Mouse (Mus musculus) thymus, adult 2 months (tissue): ENCODE measurements around the gene Babam2. TPM values are rescaled to one million over a fixed set of nuclear protein-coding genes. Genes with fewer than 3 reads are reported as not detected.

Source experiments
- DNase-seq: peaks from one replicate; pipeline ENCODE4 v3.0.0; 2021
- H3K27ac ChIP-seq: fragments of 200-500 bp; 2 replicates; pipeline ENCODE4 v1.5.1; 2012; ENCODE audit warnings: low read length, control low read depth; ENCODE audit not compliant: control insufficient read depth, insufficient read depth
- H3K27me3 ChIP-seq: fragments of 200-500 bp; 2 replicates; pipeline ENCODE4 v1.6.1; 2012; ENCODE audit warnings: mild to moderate bottlenecking, low read length, moderate library complexity, mixed read lengths; ENCODE audit not compliant: control insufficient read depth, insufficient read depth
- H3K36me3 ChIP-seq: fragments of 200-500 bp; 2 replicates; pipeline ENCODE4 v1.6.1; 2012; ENCODE audit warnings: mild to moderate bottlenecking, low read length, moderate library complexity; ENCODE audit not compliant: control insufficient read depth, insufficient read depth
- H3K4me1 ChIP-seq: fragments of 200-500 bp; replicated peaks from 2 replicates; pipeline ENCODE4 v1.6.1; 2012; ENCODE audit warnings: low read length; ENCODE audit not compliant: control insufficient read depth, insufficient read depth
- H3K4me3 ChIP-seq: fragments of 200-500 bp; 2 replicates; pipeline ENCODE4 v1.5.1; 2012; ENCODE audit warnings: mild to moderate bottlenecking, low read length, control low read depth, moderate library complexity; ENCODE audit not compliant: control insufficient read depth, insufficient read depth
- CTCF ChIP-seq: fragments of 200-500 bp; IDR thresholded peaks from 2 replicates; pipeline ENCODE4 v1.5.1; 2012; ENCODE audit warnings: mild to moderate bottlenecking, control low read depth, low read length, moderate library complexity, borderline replicate concordance; ENCODE audit not compliant: control insufficient read depth, poor library complexity, insufficient read depth; ENCODE audit errors: extremely low read depth
- POLR2A ChIP-seq: fragments of 200-500 bp; IDR thresholded peaks from 2 replicates; pipeline ENCODE4 v1.6.1; 2012; ENCODE audit warnings: mild to moderate bottlenecking, low read length, control low read depth, moderate library complexity; ENCODE audit not compliant: control insufficient read depth, poor library complexity, insufficient read depth; ENCODE audit errors: extremely low read depth
- WGBS: fragments of 180-500 bp; shearing (Covaris S2); methylation state at CpG from one replicate; pipeline ENCODE4 v1.1.7; 2018; 5-methylcytosine and 5-hydroxymethylcytosine counted together
- polyA plus RNA-seq: library from polyadenylated mRNA; depleted of rRNA; stranded (reverse); fragments of >200 nt; gene quantifications from 2 replicates; pipeline ENCODE4 v1.2.3, GENCODE M21; 2012

Babam2 gene
- polyA plus RNA-seq, 1 experiment = 16.1 TPM

GRCm38 (mm10) chr5:32001771-32002170 is 304.3 kb downstream of the Babam2 start:
- Histone ChIP-seq H3K27me3 (no peaks in the 10 kb centered on the region), H3K4me3 (no peak overlapping the region), H3K27ac (no peak overlapping the region), H3K36me3 (no peaks in the 10 kb centered on the region), H3K4me1 (no peaks in the 10 kb centered on the region)
- TF ChIP-seq POLR2A (no peak), CTCF (no peak)
- DNase-seq = no peak
- WGBS = 92% methylated on average over 3 of the region's 3 CpGs

GRCm38 (mm10) chr5:32008401-32008800 is 310.9 kb downstream of the Babam2 start:
- no peaks in the 10 kb centered on the region for H3K36me3 ChIP-seq
- H3K4me3 ChIP-seq = no peak overlapping the region
- WGBS = 92% methylated on average over 3 of the region's 3 CpGs
- no peak for TF ChIP-seq CTCF
- TF ChIP-seq POLR2A = no peak
- H3K27me3 ChIP-seq = no peaks in the 10 kb centered on the region
- no peak overlapping the region for H3K27ac ChIP-seq
- no peaks in the 10 kb centered on the region for H3K4me1 ChIP-seq
- no peak for DNase-seq

- DNase-seq = no peak
- Histone ChIP-seq H3K4me3 (no peak overlapping the region), H3K27me3 (no peaks in the 10 kb centered on the region), H3K27ac (no peak overlapping the region), H3K4me1 (no peaks in the 10 kb centered on the region), H3K36me3 (no peaks in the 10 kb centered on the region)
- WGBS = 91% methylated on average over 4 of the region's 4 CpGs
- no peak for TF ChIP-seq CTCF
- no peak for TF ChIP-seq POLR2A
Observed at GRCm38 (mm10) chr5:32010056-32010455, 312.6 kb downstream of the Babam2 start.

GRCm38 (mm10) chr5:32013053-32013452 is 315.6 kb downstream of the Babam2 start:
- Histone ChIP-seq H3K4me3 (no peak overlapping the region), H3K27ac (no peak overlapping the region), H3K4me1 (no peaks in the 10 kb centered on the region), H3K36me3 (no peaks in the 10 kb centered on the region), H3K27me3 (no peaks in the 10 kb centered on the region)
- no peak for TF ChIP-seq CTCF
- no peak for TF ChIP-seq POLR2A
- WGBS = 72% methylated on average over 2 of the region's 2 CpGs
- DNase-seq = no peak

GRCm38 (mm10) chr5:32014786-32015185 is 317.3 kb downstream of the Babam2 start:
- Histone ChIP-seq H3K27me3 (no peaks in the 10 kb centered on the region), H3K4me3 (no peak overlapping the region), H3K36me3 (no peaks in the 10 kb centered on the region), H3K27ac (no peak overlapping the region), H3K4me1 (no peaks in the 10 kb centered on the region)
- TF ChIP-seq POLR2A = no peak
- no peak for TF ChIP-seq CTCF
- no peak for DNase-seq
- WGBS = 95% methylated on average over 7 of the region's 7 CpGs

GRCm38 (mm10) chr5:32015949-32016478 is 318.5 kb downstream of the Babam2 start:
- H3K36me3 ChIP-seq = no peaks in the 10 kb centered on the region
- H3K27ac ChIP-seq = no peak overlapping the region
- H3K4me1 ChIP-seq = no peaks in the 10 kb centered on the region
- 89% methylated on average over 9 of the region's 9 CpGs for WGBS
- no peak for TF ChIP-seq POLR2A
- no peak for TF ChIP-seq CTCF
- H3K27me3 ChIP-seq = no peaks in the 10 kb centered on the region
- H3K4me3 ChIP-seq = no peak overlapping the region
- DNase-seq = no peak

- no peak for DNase-seq
- H3K4me1 ChIP-seq = no peaks in the 10 kb centered on the region
- no peak overlapping the region for H3K4me3 ChIP-seq
- no peaks in the 10 kb centered on the region for H3K36me3 ChIP-seq
- TF ChIP-seq CTCF (no peak), POLR2A (no peak)
- H3K27me3 ChIP-seq = no peaks in the 10 kb centered on the region
- WGBS = 96% methylated on average over 3 of the region's 3 CpGs
- H3K27ac ChIP-seq = no peak overlapping the region
Observed at GRCm38 (mm10) chr5:32017686-32018085, 320.2 kb downstream of the Babam2 start.
